ENCODE assay signal across 23 mouse cellular contexts in genomic region chr4:149684841-149685623, GRCm38 (mm10).
"Had no signal": no experiment of that assay in that cellular context is flagged by ENCODE, and none has a peak within 500 bp of the region (broad histone marks: within the 10 kb centered on the region; RNA-seq: fewer than 3 reads in every experiment).

No protein-coding gene starts in this region.

- ATAC-seq: hindbrain, postnatal 0 days; intestine, embryonic 16.5 days had no signal

- H3K9ac ChIP-seq: heart, embryonic 13.5 days; heart, embryonic 15.5 days; hindbrain, embryonic 13.5 days; hindbrain, embryonic 15.5 days; limb, embryonic 13.5 days; limb, embryonic 15.5 days had no signal

- H3K4me2 ChIP-seq: heart, embryonic 11.5 days; heart, embryonic 13.5 days; heart, embryonic 15.5 days; hindbrain, embryonic 13.5 days; hindbrain, embryonic 15.5 days; limb, embryonic 13.5 days; limb, embryonic 15.5 days had no signal

- H3K4me3 ChIP-seq: heart, adult 2 months; heart, embryonic 13.5 days; heart, embryonic 15.5 days; hindbrain, embryonic 13.5 days; hindbrain, embryonic 15.5 days; limb, embryonic 13.5 days; limb, embryonic 15.5 days had no signal

- H3K9me3 ChIP-seq: heart, embryonic 13.5 days; heart, embryonic 15.5 days; hindbrain, embryonic 13.5 days; hindbrain, embryonic 15.5 days; limb, embryonic 13.5 days; limb, embryonic 15.5 days had no signal

- H3K36me3 ChIP-seq: heart, embryonic 13.5 days; heart, embryonic 15.5 days; hindbrain, embryonic 13.5 days; hindbrain, embryonic 15.5 days; limb, embryonic 13.5 days; limb, embryonic 15.5 days had no signal

- DNase-seq: gastrocnemius, postnatal 14 days; gastrocnemius, postnatal 36 days; heart, adult 11 months; heart, adult 2 months; heart, postnatal 14 days; heart, postnatal 36 days; kidney, adult 18-20 months; kidney, adult 8-10 months; kidney, postnatal 10 days; kidney, postnatal 25 days; kidney, postnatal 4 days; layer of hippocampus, adult 9-11 months; layer of hippocampus, postnatal 36 days; left cerebral cortex, postnatal 4 days had no signal

- H3K27me3 ChIP-seq: hindbrain, embryonic 15.5 days; limb, embryonic 15.5 days had no signal

- H3K27ac ChIP-seq: heart, adult 2 months; heart, embryonic 13.5 days; heart, embryonic 15.5 days; hindbrain, embryonic 13.5 days; hindbrain, embryonic 15.5 days; hindbrain, postnatal 0 days; limb, embryonic 13.5 days; limb, embryonic 15.5 days had no signal

- H3K4me1 ChIP-seq: hindbrain, embryonic 13.5 days; hindbrain, embryonic 15.5 days had no signal
